Mouse (Mus musculus) cerebral cortex, adult 2 months (tissue): ENCODE data around the gene Bhlhe40.

ENCODE experiments used
- WGBS: fragments of 180-500 bp; shearing (Covaris S2); methylation state at CpG from one replicate; pipeline ENCODE4 v1.1.7; 2018; 5-methylcytosine and 5-hydroxymethylcytosine counted together

Gene Bhlhe40

GRCm38 (mm10) chr6:108694965-108695724 lies 34.7 kb downstream of the Bhlhe40 start:
- WGBS, result 64% methylated on average over 8 of the region's 8 CpGs

- WGBS, result 89% methylated on average over 11 of the region's 11 CpGs
Observed at GRCm38 (mm10) chr6:108695844-108696821, 35.7 kb downstream of the Bhlhe40 start.

- 97% methylated on average over 3 of the region's 3 CpGs for WGBS
Observed at GRCm38 (mm10) chr6:108696822-108697202, 36.4 kb downstream of the Bhlhe40 start.

GRCm38 (mm10) chr6:108697345-108697744 lies 36.9 kb downstream of the Bhlhe40 start:
- 95% methylated on average over 10 of the region's 10 CpGs for WGBS

GRCm38 (mm10) chr6:108698343-108698870 lies 38.0 kb downstream of the Bhlhe40 start:
- 67% methylated on average over 4 of the region's 4 CpGs for WGBS

- WGBS, result 66% methylated on average over 3 of the region's 3 CpGs
Observed at GRCm38 (mm10) chr6:108699679-108700078, 39.2 kb downstream of the Bhlhe40 start.

GRCm38 (mm10) chr6:108700638-108701343 lies 40.4 kb downstream of the Bhlhe40 start:
- 29% methylated on average over 17 of the region's 17 CpGs for WGBS

- 67% methylated on average over 3 of the region's 3 CpGs for WGBS
Observed at GRCm38 (mm10) chr6:108702648-108703047, 42.2 kb downstream of the Bhlhe40 start.

GRCm38 (mm10) chr6:108703085-108703484 lies 42.7 kb downstream of the Bhlhe40 start:
- WGBS, result 64% methylated on average over 1 of the region's 1 CpGs

GRCm38 (mm10) chr6:108704316-108705080 lies 44.1 kb downstream of the Bhlhe40 start:
- 89% methylated on average over 9 of the region's 9 CpGs for WGBS

GRCm38 (mm10) chr6:108705957-108706356 lies 45.5 kb downstream of the Bhlhe40 start:
- 80% methylated on average over 6 of the region's 6 CpGs for WGBS

- 96% methylated on average over 8 of the region's 8 CpGs for WGBS
Observed at GRCm38 (mm10) chr6:108706994-108707645, 46.7 kb downstream of the Bhlhe40 start.

GRCm38 (mm10) chr6:108709131-108709470 lies 48.7 kb downstream of the Bhlhe40 start:
- 14% methylated on average over 9 of the region's 9 CpGs for WGBS

- WGBS, result under 1% methylated on average over 29 of the region's 29 CpGs
Observed at GRCm38 (mm10) chr6:108709471-108710231, 49.2 kb downstream of the Bhlhe40 start.

GRCm38 (mm10) chr6:108710667-108711066 lies 50.2 kb downstream of the Bhlhe40 start:
- 61% methylated on average over 3 of the region's 3 CpGs for WGBS

GRCm38 (mm10) chr6:108711192-108711964 lies 50.9 kb downstream of the Bhlhe40 start:
- WGBS, result 63% methylated on average over 4 of the region's 4 CpGs

- 56% methylated on average over 7 of the region's 7 CpGs for WGBS
Observed at GRCm38 (mm10) chr6:108713175-108713974, 52.9 kb downstream of the Bhlhe40 start.
